Mouse (Mus musculus) forebrain, postnatal 0 days (tissue): Measurements from ENCODE around the gene Aqp3. TPM values are rescaled to one million over a fixed set of nuclear protein-coding genes. Genes with fewer than 3 reads are reported as not detected.

Experiments used
- ATAC-seq: fragments of 200-750 bp; cut with Nextera tagmentation; 2 replicates; pipeline ENCODE4 v1.8.0; 2017; ENCODE audit warnings: mild to moderate bottlenecking, moderate library complexity
- DNase-seq: peaks from one replicate; pipeline ENCODE4 v3.0.0-alpha.2; 2015
- H3K27ac ChIP-seq: fragments of 300-500 bp; sonication (generic); 2 replicates; pipeline ENCODE4 v1.5.1; 2014; ENCODE audit warnings: low read depth, mild to moderate bottlenecking, antibody characterized with exemption, low read length, moderate library complexity, mixed read lengths
- H3K27me3 ChIP-seq: fragments of 300-500 bp; sonication (generic); 2 replicates; pipeline ENCODE4 v1.6.1; 2014; ENCODE audit warnings: mild to moderate bottlenecking, low read length, mixed read lengths; ENCODE audit not compliant: insufficient read depth
- H3K36me3 ChIP-seq: fragments of 300-500 bp; sonication (generic); 2 replicates; pipeline ENCODE4 v1.6.1; 2014; ENCODE audit warnings: mild to moderate bottlenecking, moderate library complexity; ENCODE audit not compliant: insufficient read depth
- H3K4me1 ChIP-seq: fragments of 300-500 bp; sonication (generic); 2 replicates; pipeline ENCODE4 v1.6.1; 2014; ENCODE audit warnings: antibody characterized with exemption; ENCODE audit not compliant: insufficient read depth
- H3K4me2 ChIP-seq: fragments of 300-500 bp; sonication (generic); 2 replicates; pipeline ENCODE4 v1.6.1; 2014; ENCODE audit warnings: low read depth, mild to moderate bottlenecking, moderate library complexity
- H3K4me3 ChIP-seq: fragments of 300-500 bp; sonication (generic); 2 replicates; pipeline ENCODE4 v1.5.1; 2014; ENCODE audit warnings: low read depth, low read length, mixed read lengths
- H3K9ac ChIP-seq: fragments of 300-500 bp; sonication (generic); 2 replicates; pipeline ENCODE4 v1.6.1; 2014; ENCODE audit warnings: mild to moderate bottlenecking
- H3K9me3 ChIP-seq: fragments of 300-500 bp; sonication (generic); 2 replicates; pipeline ENCODE4 v1.6.1; 2016; ENCODE audit warnings: low read length
- CTCF ChIP-seq: sonication (generic); IDR thresholded peaks from 2 replicates; pipeline ENCODE4 v1.5.1; 2016; ENCODE audit warnings: antibody characterized with exemption, control low read depth, low read depth
- WGBS: fragments of 180-500 bp; shearing (Covaris S2); extraction: QIAGEN DNeasy Blood & Tissue Kit; methylation state at CpG from one replicate; pipeline ENCODE4 v1.1.7; 2014; 5-methylcytosine and 5-hydroxymethylcytosine counted together
- polyA plus RNA-seq: library from polyadenylated mRNA; unstranded; fragments of >200 nt; fragmentation: Nextera tagmentation; extraction: Ambion mirVana; gene quantifications from 2 replicates; pipeline ENCODE4 v1.2.1, GENCODE M21; 2015
- total RNA-seq: library from RNA; depleted of rRNA; stranded (reverse); fragments of >200 nt; gene quantifications from 2 replicates; pipeline ENCODE4 v1.2.3, GENCODE M21; 2014; rRNA removed

Aqp3 gene
- total RNA-seq (0.23 TPM in 1 of 2 replicates, not detected in the other), polyA plus RNA-seq (0.13 and 0.36 TPM in 2 replicates)

GRCm38 (mm10) chr4:41097871-41098576 is at the start of gene Aqp3:
Aqp3 (minus strand) TSS chr4:41098183.
- Histone ChIP-seq H3K4me2 (peak within 1 kb of the TSS; percentile 98), H3K4me1 (no peaks in the 10 kb centered on the region), H3K27me3 (no peaks in the 10 kb centered on the region), H3K36me3 (no peaks in the 10 kb centered on the region), H3K9ac (peak within 1 kb of the TSS; percentile 52), H3K9me3 (no peaks in the 10 kb centered on the region), H3K4me3 (peak within 1 kb of the TSS; percentile 49), H3K27ac (no peak within 1 kb of the TSS)
- WGBS, result 1% methylated on average over 42 of the region's 42 CpGs
- TF ChIP-seq CTCF, result peak; percentile 27
- DNase-seq (peak; percentile 42), ATAC-seq (peak; percentile 81)

- H3K27me3 ChIP-seq, result no peaks in the 10 kb centered on the region
- H3K36me3 ChIP-seq, result no peaks in the 10 kb centered on the region
- no peak overlapping the region for H3K27ac ChIP-seq
- WGBS, result 91% methylated on average over 2 of the region's 2 CpGs
- H3K4me1 ChIP-seq, result no peaks in the 10 kb centered on the region
- no peaks in the 10 kb centered on the region for H3K9me3 ChIP-seq
- H3K9ac ChIP-seq, result no peak overlapping the region
- no peak for ATAC-seq
- H3K4me2 ChIP-seq, result no peak overlapping the region
- no peak for TF ChIP-seq CTCF
- no peak overlapping the region for H3K4me3 ChIP-seq
- DNase-seq, result no peak
Observed at GRCm38 (mm10) chr4:41142601-41143000, 44.6 kb upstream of the Aqp3 start.

GRCm38 (mm10) chr4:41140174-41140875 is 42.3 kb upstream of the Aqp3 start:
- Histone ChIP-seq H3K4me3 (no peak overlapping the region), H3K4me1 (peaks cover 6% of the 10 kb centered on the region; the same call in 1 of the 2 replicates), H3K9me3 (no peaks in the 10 kb centered on the region), H3K4me2 (no peak overlapping the region), H3K9ac (no peak overlapping the region), H3K27me3 (no peaks in the 10 kb centered on the region), H3K36me3 (no peaks in the 10 kb centered on the region), H3K27ac (no peak overlapping the region)
- ATAC-seq (no peak), DNase-seq (no peak)
- no peak for TF ChIP-seq CTCF
- 84% methylated on average over 6 of the region's 6 CpGs for WGBS

GRCm38 (mm10) chr4:41136811-41137210 is 38.8 kb upstream of the Aqp3 start:
- Histone ChIP-seq H3K27ac (peak overlapping the region; percentile 96), H3K9ac (peak overlapping the region; percentile 94), H3K4me1 (peaks cover 10% of the 10 kb centered on the region; the same call in 1 of the 2 replicates), H3K4me2 (peak overlapping the region; percentile 66), H3K4me3 (peak overlapping the region; percentile 94), H3K9me3 (no peaks in the 10 kb centered on the region), H3K36me3 (no peaks in the 10 kb centered on the region), H3K27me3 (no peaks in the 10 kb centered on the region)
- no peak for TF ChIP-seq CTCF
- under 1% methylated on average over 8 of the region's 8 CpGs for WGBS
- ATAC-seq, result no peak
- DNase-seq, result no peak

- Histone ChIP-seq H3K4me1 (peaks cover 10% of the 10 kb centered on the region; the same call in 1 of the 2 replicates), H3K27ac (peak overlapping the region; percentile 96), H3K9me3 (no peaks in the 10 kb centered on the region), H3K4me3 (peak overlapping the region; percentile 94), H3K36me3 (no peaks in the 10 kb centered on the region), H3K27me3 (no peaks in the 10 kb centered on the region), H3K4me2 (peak overlapping the region; percentile 66), H3K9ac (peak overlapping the region; percentile 94)
- TF ChIP-seq CTCF, result no peak
- 0% methylated on average over 4 of the region's 4 CpGs for WGBS
- ATAC-seq, result peak; percentile 1
- no peak for DNase-seq
Observed at GRCm38 (mm10) chr4:41136454-41136805, 38.4 kb upstream of the Aqp3 start.

- 0 out of 2 replicates have a peak, but pooled peaks have one; percentile 10 for TF ChIP-seq CTCF
- Histone ChIP-seq H3K9me3 (no peaks in the 10 kb centered on the region), H3K9ac (peak within 1 kb of the TSS; percentile 94)
Observed at GRCm38 (mm10) chr4:41135711-41136453, 37.9 kb upstream of the Aqp3 start, which contains the start of gene Ube2r2. Ube2r2 (plus strand) TSS chr4:41135743.

More at GRCm38 (mm10) chr4:41135711-41136453, 37.9 kb upstream of the Aqp3 start, which contains the start of gene Ube2r2:
- Histone ChIP-seq H3K27me3 (no peaks in the 10 kb centered on the region), H3K36me3 (no peaks in the 10 kb centered on the region), H3K27ac (peak within 1 kb of the TSS; percentile 96), H3K4me1 (peaks cover 10% of the 10 kb centered on the region; the same call in 1 of the 2 replicates), H3K4me2 (peak within 1 kb of the TSS; percentile 66), H3K4me3 (peak within 1 kb of the TSS; percentile 94)
- WGBS, result 1% methylated on average over 59 of the region's 65 CpGs
- ATAC-seq, result peak; percentile 57
- peak; percentile 64 for DNase-seq
